Mouse (Mus musculus): ENCODE results near the gene Aars.
"Not testable (repeated sequence)": the region's sequence is repeated elsewhere in the genome, so short reads cannot be mapped to it uniquely, and the experiment has no call there.

The Aars gene

DNA sequence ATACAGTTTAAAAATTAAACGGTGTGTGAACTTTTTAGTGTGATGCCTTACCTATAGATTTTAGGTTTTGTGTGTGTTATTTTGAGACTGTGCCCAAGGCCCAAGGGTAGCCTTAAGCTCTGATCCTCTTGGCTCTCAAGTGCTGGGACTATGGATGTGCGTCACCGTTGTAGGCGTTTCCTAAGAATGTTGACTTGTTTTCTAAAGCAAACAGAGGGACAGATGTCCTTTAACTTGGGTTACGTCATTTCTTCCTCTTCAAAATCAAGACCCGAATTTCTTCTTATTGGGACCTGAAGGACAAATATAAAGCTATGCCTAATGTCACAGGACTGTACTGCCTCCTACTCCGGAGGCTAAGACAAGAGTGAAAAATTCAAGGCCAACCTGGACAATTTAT is at the start of gene Aars:
Aars (plus strand) TSS at position 229 of the 400 bp plus-strand sequence.
- no peak for DNase-seq (ENCODE audit: low spot score)

GRCm38 (mm10) chr8:110987805-110988744 is 44.9 kb upstream of the Aars start:
- no peak for DNase-seq (ENCODE audit: low spot score)

- no peak for DNase-seq (ENCODE audit: low spot score)
Observed at GRCm38 (mm10) chr8:110990017-110990416, 42.9 kb upstream of the Aars start.

GRCm38 (mm10) chr8:110996641-110997430 is 36.1 kb upstream of the Aars start:
- no peak for DNase-seq (ENCODE audit: low spot score)

- peak; percentile 89 for DNase-seq (ENCODE audit: low spot score)
Observed at GRCm38 (mm10) chr8:110997547-110998531, 35.1 kb upstream of the Aars start, which contains the start of gene Ddx19a. Ddx19a (minus strand) TSS chr8:110997800.

GRCm38 (mm10) chr8:111010230-111010991 is 22.5 kb upstream of the Aars start:
- not testable (repeated sequence) for DNase-seq (ENCODE audit: low spot score)

DNA sequence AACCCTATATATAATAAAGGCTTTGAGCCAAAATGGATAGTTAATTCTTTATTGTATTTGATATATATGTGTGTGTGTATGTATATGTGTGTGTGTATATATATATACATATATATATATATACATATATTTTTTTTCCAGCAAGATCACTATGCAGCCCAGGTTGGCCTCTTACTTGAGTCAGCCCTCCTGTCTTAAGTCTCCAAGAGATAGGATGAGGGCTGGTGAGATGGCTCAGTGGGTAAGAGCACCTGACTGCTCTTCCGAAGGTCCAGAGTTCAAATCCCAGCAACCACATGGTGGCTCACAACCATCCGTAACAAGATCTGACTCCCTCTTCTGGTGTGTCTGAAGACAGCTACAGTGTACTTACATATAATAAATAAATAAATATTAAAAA is 6.3 kb upstream of the Aars start:
- not testable (repeated sequence) for DNase-seq (ENCODE audit: low spot score)

DNA sequence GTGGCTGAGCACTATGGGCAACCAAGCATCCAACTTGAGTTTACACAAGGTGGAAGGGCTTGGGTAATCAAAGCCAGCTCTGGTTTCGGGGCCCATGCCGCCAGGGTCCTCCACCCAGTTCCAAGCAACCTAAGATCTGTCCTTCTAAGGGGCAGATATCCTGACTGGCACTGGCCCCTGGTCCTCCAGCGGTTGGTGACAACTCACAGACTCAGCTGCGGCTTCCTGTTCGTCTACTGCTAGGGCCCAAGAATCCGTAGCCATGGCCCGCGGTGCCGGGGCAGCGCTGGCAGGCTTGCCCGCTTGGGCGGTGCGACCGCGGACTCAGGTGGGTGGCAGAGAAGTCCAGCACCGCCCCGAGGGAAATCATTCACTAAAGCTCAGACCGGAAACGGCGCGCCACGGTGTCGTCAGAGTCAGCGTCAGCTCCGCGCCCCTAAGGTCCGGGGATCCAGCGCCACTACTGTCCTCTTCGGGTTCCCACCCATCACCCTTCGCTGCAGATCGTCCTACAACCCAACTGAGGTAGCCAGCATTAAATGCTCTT is 5.5 kb upstream of the Aars start:
- DNase-seq (ENCODE audit: low spot score): peak; percentile 82

- no peak for DNase-seq (ENCODE audit: low spot score)
Observed at GRCm38 (mm10) chr8:111029589-111029988, 3.4 kb upstream of the Aars start.

DNA sequence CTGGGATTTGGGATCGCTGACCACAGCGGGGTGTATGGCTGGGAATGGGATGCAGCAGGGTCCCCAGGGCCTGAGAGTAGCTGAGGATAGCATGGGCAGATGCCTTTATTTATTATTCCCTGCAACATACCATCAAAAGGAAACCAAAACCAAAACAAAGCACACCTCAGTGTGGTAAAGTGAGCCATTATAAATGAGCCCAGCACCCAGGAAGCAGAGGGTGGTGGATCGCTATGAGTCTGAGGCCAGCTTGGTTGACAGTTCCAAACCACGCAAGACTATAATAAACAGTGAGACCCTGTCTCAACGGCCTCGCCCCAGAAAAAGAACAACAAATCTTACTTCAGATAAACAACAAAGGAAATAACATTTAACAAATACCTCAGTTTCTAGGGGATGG is 2.9 kb upstream of the Aars start:
- DNase-seq (ENCODE audit: low spot score): no peak

DNA sequence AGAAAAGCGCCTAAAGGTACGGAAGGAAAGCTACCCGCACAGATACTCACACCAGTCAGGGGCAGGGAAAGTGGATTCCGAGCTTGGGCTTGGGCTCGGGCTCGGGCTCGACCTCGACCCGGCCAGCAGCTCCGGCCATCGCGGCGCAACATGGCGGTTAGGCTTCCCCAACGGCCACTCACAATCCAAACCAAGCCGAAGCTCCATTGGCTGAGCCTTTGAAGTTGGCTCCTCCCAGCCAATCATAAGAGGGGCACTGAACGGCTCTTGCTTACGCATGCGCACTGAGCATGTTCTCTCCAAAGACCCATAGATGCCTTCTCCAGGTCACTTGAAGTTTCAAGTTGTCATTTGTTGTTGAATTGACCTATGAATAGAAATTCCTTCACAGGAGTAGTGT is 1.4 kb upstream of the Aars start, which contains the start of gene Ddx19b:
Ddx19b (minus strand) TSS at position 180 of the 400 bp plus-strand sequence.
- peak; percentile 91 for DNase-seq (ENCODE audit: low spot score)

DNA sequence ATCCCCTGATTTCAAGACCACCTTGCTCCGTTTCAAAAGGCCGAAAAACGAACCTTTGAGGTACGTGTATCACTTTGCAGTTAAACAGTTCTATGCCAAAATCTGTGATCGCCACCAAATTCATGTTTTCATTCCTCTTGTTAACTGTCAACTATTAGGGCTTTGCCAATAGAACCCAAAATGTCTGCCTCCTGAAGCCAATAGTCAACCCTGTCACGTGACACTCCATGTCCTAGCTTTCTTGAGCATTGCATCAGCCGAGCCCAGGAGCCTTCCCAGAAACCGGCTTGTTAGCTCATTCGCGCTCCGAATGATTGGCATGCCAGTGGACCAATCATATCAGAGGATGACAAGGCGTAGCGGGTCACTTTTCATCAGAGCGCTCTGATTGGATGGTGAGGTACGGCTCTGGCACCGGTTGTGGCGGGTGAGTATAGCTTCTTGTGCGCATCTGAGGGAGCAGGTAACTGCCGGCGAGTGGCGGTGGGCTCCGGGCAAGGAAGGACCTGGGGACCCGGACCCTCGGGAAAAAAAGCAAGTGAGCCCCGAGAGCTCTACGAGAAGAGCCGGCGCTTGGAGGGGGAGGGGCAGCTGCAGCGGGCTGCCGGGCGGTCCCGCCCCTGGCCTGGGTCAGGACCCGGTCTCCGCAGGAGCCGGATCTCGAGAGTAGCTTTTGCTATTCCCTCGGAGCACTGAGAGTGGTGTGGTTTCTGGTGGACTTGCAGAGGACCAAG is 705 bp downstream of the Aars start:
- peak; percentile 100 for DNase-seq (ENCODE audit: low spot score)

GRCm38 (mm10) chr8:111034276-111034675 is 1.3 kb downstream of the Aars start:
- DNase-seq (ENCODE audit: low spot score): peak; percentile 33

DNA sequence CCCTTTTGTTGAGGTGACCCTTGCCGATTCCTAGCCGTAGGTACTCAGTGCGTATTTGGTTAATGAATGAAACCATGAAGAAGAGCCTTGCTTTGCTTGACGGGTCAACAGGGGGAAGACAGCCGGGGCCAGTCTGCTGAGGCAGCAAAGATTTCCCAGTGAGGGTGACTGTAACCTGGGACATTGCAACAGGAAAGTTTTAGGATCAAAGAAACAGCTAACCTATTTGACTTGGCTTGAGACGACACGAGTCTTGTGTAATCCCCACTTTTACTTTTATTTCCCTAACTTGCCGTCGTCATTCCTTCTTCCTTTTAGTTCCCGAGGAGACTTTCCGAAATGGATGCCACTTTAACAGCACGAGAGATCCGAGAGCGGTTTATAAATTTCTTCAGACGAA is 3.6 kb downstream of the Aars start:
- DNase-seq (ENCODE audit: low spot score): no peak

DNA sequence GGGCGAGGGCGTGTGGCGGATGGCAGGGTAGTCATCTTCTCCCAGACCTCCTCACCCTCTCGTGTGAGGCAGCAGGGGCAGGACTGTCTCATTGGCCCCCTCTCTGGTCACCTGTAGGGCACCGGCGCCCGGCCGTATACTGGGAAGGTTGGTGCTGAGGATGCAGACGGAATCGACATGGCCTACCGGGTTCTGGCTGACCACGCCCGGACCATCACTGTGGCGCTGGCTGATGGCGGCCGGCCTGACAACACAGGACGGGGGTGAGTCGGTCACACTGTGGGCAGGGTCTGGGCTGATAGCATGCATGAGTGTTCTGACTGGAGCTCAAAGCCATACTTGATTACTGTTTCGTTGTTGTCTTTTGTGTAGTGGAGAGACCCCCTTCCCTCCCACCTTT is 9.6 kb downstream of the Aars start:
- no peak for DNase-seq (ENCODE audit: low spot score)

- DNase-seq (ENCODE audit: low spot score): peak; percentile 29
Observed at GRCm38 (mm10) chr8:111044003-111044734, 11.2 kb downstream of the Aars start.

DNA sequence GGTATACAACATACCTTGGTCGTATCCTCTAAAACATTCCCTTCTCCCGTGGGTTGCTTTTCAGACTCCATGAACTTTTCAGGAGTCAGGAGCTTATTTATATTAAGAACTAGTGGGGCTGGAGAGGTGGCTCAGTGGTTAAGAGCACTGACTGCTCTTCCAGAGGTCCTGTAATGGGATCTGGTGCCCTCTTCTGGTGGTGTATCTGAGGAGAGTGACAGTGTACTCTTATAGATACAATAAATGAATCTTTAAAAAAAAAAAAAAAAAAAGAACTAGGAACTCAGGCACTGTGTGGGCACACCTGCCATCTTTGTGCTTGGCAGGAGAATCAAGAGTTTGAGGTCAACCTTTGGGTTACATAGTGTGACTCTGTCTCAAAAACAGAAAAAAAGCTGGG is 15.8 kb downstream of the Aars start:
- no peak for DNase-seq (ENCODE audit: low spot score)

GRCm38 (mm10) chr8:111049106-111049505 is 16.2 kb downstream of the Aars start:
- no peak for DNase-seq (ENCODE audit: low spot score)

All from testis, postnatal 14 days (tissue).